Mouse (Mus musculus): ENCODE results near the gene Fabp3. TPM values are rescaled to one million over a fixed set of nuclear protein-coding genes. Genes with fewer than 3 reads are reported as not detected.
A peak's percentile ranks its signal among the peaks of the same experiment; 100 is the strongest.

The Fabp3 gene
- total and polyA plus RNA-seq, 2 experiments from 2014 or later = 131 to 410 TPM

DNA sequence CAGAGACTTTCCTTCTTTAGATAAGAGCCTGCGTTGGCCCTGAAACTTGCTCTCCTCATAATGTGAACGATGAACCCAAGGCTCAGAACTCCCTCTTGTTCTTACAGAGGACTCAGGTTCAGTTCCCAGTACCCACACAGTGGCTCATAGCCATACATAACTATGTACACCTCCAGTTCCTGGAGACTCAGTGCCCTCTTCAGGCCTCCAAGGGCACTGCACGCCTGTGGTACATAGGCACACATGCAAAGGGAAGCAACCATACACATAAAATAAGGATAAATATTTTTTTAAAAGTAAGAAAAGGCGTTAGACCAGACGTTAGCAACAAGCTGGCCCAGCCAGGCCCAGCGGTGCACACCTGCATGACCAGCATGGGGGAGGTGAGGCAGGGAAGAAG is 41.3 kb downstream of the Fabp3 start:
- 97% methylated on average over 6 of the region's 6 CpGs for WGBS
- Histone ChIP-seq H3K36me3 (ENCODE audit: insufficient read depth, low read length) (peaks cover 48% of the 10 kb centered on the region), H3K9ac (replicated peaks; ENCODE audit: low read length) (no peak overlapping the region), H3K4me2 (ENCODE audit: low read depth, low read length) (no peak overlapping the region), H3K27me3 (ENCODE audit: insufficient read depth, low read length) (no peaks in the 10 kb centered on the region), H3K27ac (no peak overlapping the region), H3K4me3 (ENCODE audit: low read length) (no peak overlapping the region), H3K9me3 (ENCODE audit: low read length) (no peaks in the 10 kb centered on the region), H3K4me1 (ENCODE audit: insufficient read depth, low read length) (no peaks in the 10 kb centered on the region)
- peak; percentile 43 for TF ChIP-seq CTCF (IDR thresholded peaks at IDR 0.05; ENCODE audit: low read depth)
- ATAC-seq (no peak), DNase-seq (ENCODE audit: low spot score) (peak; percentile 9)

DNA sequence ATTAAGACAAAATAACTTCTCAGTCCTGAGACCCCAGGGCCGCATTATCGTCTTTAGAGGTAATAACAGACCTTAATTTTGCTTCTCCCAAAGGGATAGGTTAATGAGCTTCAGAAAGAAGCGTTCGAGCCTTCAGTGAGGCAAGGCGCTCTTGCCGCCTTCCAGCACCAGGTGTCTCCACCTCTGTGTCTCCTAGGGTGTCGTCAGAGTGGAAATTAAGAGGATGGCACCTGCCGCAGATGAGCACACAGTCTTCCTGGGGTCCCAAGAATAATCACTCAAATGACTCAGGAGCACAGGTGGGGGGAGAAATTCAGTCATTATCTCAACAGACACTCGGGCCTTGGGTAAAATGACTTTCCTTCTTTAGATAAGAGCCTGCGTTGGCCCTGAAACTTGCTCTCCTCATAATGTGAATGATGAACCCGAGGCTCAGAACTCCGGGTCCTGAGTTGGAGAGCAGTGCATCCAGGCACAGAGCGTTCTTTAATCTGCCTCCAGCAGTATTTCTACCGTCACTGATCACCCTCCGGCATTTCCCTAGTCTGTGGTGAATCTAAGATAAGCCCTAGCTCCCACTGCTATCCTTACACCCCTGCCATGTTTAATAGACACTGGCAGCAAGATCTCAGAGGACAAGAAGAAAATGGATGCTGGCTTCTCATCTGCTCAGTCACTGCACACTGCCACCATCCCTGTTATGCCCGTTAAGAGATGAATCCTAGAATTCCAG is 42.5 kb downstream of the Fabp3 start:
- ATAC-seq (peak; percentile 32; the same call in 1 of the 2 replicates), DNase-seq (ENCODE audit: low spot score) (peak; percentile 48)
- 80% methylated on average over 16 of the region's 16 CpGs for WGBS
- no peaks in the 10 kb centered on the region for H3K27me3 ChIP-seq (ENCODE audit: insufficient read depth, low read length)
- H3K4me3 ChIP-seq (ENCODE audit: low read length) = no peak overlapping the region
- no peak overlapping the region for H3K9ac ChIP-seq (replicated peaks; ENCODE audit: low read length)
- no peaks in the 10 kb centered on the region for H3K9me3 ChIP-seq (ENCODE audit: low read length)
- H3K4me2 ChIP-seq (ENCODE audit: low read depth, low read length) = no peak overlapping the region
- H3K27ac ChIP-seq = no peak overlapping the region
- no peaks in the 10 kb centered on the region for H3K4me1 ChIP-seq (ENCODE audit: insufficient read depth, low read length)
- H3K36me3 ChIP-seq (ENCODE audit: insufficient read depth, low read length) = peaks cover 42% of the 10 kb centered on the region
- TF ChIP-seq CTCF (IDR thresholded peaks at IDR 0.05; ENCODE audit: low read depth) = peak; percentile 37; the same call in 1 of the 2 replicates

DNA sequence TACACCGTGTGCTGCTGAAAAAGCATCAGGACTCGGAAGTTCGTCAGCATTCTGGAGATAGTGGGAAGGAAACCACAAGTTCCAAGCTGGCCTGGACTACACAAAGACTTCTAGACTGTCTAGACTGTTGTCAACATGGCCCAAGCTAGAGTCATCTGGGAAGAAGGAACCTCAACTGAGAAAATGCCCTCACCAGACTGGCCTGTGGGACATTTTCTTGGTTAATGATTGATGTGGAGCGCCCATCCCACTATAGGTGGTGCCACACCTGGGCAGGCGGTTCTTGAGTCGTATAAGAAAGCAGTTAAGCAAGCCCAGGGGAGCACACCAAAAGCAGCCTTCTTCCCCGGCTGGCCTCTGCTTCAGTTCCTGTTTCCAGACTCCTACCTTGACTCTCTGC is 44.2 kb downstream of the Fabp3 start:
- no peaks in the 10 kb centered on the region for H3K9me3 ChIP-seq (ENCODE audit: low read length)
- ATAC-seq = no peak
- no peak for TF ChIP-seq CTCF (IDR thresholded peaks at IDR 0.05; ENCODE audit: low read depth)

DNA sequence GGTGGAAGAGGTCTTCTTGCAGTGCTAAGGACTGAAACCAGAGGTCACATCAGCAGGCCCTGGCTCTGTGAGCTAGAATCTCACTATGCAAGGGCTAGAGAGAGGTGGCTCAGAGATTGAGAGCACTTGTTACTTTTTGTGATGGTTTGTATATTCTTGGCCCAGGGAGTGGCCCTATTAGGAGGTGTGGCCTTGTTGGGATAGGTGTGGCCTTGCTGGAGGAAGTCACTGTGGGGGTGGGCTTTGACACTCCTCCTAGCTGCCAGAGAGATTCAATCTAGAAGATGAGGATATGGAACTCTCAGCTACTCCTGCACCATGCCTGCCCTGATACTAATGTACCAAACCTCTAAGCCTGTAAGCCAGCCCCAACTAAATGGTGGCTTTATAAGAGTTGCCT is 49.6 kb downstream of the Fabp3 start:
- Histone ChIP-seq H3K9ac (replicated peaks; ENCODE audit: low read length) (no peak overlapping the region), H3K4me2 (ENCODE audit: low read depth, low read length) (no peak overlapping the region), H3K4me3 (ENCODE audit: low read length) (no peak overlapping the region), H3K27ac (no peak overlapping the region), H3K4me1 (ENCODE audit: insufficient read depth, low read length) (peaks cover 17% of the 10 kb centered on the region; the same call in 1 of the 2 replicates), H3K36me3 (ENCODE audit: insufficient read depth, low read length) (0 out of 2 replicates have a peak, but pooled peaks cover 6% of the 10 kb centered on the region), H3K9me3 (ENCODE audit: low read length) (no peaks in the 10 kb centered on the region), H3K27me3 (ENCODE audit: insufficient read depth, low read length) (no peaks in the 10 kb centered on the region)
- DNase-seq (ENCODE audit: low spot score) (no peak), ATAC-seq (no peak)
- no peak for TF ChIP-seq CTCF (IDR thresholded peaks at IDR 0.05; ENCODE audit: low read depth)

More for the DNA sequence above, 44.2 kb downstream of the Fabp3 start:
- Histone ChIP-seq H3K4me1 (ENCODE audit: insufficient read depth, low read length) (no peaks in the 10 kb centered on the region), H3K4me3 (ENCODE audit: low read length) (no peak overlapping the region), H3K9ac (replicated peaks; ENCODE audit: low read length) (no peak overlapping the region), H3K27me3 (ENCODE audit: insufficient read depth, low read length) (no peaks in the 10 kb centered on the region), H3K4me2 (ENCODE audit: low read depth, low read length) (no peak overlapping the region), H3K36me3 (ENCODE audit: insufficient read depth, low read length) (peaks cover 37% of the 10 kb centered on the region), H3K27ac (no peak overlapping the region)
- DNase-seq (ENCODE audit: low spot score) = no peak
- 93% methylated on average over 7 of the region's 7 CpGs for WGBS

DNA sequence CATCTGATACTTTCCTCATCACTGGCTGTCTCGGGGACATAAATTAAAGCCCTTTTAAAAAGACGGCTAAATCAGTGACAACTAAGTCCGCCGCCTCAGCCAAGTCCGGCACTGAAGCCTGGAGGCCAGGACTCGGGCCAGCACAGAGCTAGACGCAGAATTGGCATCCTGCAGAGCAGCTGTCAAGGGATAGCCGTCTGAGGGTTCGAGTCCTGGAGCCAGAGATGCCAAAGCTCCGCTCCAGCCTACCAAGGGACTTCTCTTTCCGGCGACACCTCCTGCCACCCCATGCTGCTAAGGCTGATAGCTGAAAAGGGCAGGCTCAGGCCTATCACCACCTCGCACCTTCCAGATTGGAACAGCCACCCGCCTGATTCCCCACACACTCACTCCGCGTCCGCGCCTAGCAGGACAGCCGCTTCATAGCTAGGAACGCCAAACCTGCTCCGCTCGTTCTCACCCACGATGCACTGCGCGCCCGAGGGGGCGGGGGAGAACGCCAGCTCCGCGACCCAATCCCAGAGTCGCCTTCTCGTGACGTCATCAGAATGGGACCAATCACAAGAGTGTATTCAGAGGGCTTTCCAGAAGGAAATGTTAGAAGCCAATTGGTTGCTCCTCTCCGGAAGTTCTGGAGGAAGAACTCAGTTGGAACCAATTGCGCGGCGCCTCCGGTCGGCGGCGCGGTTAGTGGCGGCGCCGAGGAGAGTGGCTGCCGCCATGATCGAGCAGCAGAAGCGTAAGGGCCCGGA is 51.3 kb downstream of the Fabp3 start, which contains the start of the genes Zcchc17 and Snrnp40:
Gene Zcchc17, minus strand, starts transcription at position 458 of the 752 bp plus-strand sequence.
Gene Snrnp40, plus strand, starts transcription at position 647 of the 752 bp plus-strand sequence.
- peak within 1 kb of the TSS; percentile 85 for H3K4me2 ChIP-seq (ENCODE audit: low read depth, low read length)
- peak within 1 kb of the TSS; percentile 91 for H3K27ac ChIP-seq
- under 1% methylated on average over 49 of the region's 49 CpGs for WGBS
- peak within 1 kb of the TSS; percentile 87 for H3K9ac ChIP-seq (replicated peaks; ENCODE audit: low read length)
- peaks cover 5% of the 10 kb centered on the region; the same call in 1 of the 2 replicates for H3K36me3 ChIP-seq (ENCODE audit: insufficient read depth, low read length)
- peak; percentile 99 for ATAC-seq
- H3K9me3 ChIP-seq (ENCODE audit: low read length) = no peaks in the 10 kb centered on the region
- H3K27me3 ChIP-seq (ENCODE audit: insufficient read depth, low read length) = no peaks in the 10 kb centered on the region
- peaks cover 17% of the 10 kb centered on the region; the same call in 1 of the 2 replicates for H3K4me1 ChIP-seq (ENCODE audit: insufficient read depth, low read length)
- TF ChIP-seq CTCF (IDR thresholded peaks at IDR 0.05; ENCODE audit: low read depth) = peak; percentile 38
- peak; percentile 100 for DNase-seq (ENCODE audit: low spot score)
- H3K4me3 ChIP-seq (ENCODE audit: low read length) = peak within 1 kb of the TSS; percentile 81

DNA sequence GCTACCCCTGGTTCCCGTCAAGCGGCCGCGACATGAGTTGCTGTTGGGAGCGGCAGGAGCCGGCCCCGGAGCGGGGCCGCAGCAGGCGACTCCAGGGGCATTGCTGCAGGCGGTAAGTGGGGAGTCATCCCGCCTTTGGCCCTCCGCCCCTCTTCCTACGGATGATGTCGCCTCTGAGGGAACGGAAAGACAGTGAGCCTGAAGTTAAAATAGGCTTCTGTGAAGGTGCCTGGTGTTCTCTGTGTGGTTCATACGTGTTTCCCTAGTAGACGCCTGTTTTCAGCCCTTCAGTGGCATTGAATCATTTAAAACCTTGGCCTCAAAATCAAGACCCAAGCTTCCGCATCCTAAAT is 51.8 kb downstream of the Fabp3 start:
- Histone ChIP-seq H3K4me1 (ENCODE audit: insufficient read depth, low read length) (peaks cover 17% of the 10 kb centered on the region; the same call in 1 of the 2 replicates), H3K27me3 (ENCODE audit: insufficient read depth, low read length) (no peaks in the 10 kb centered on the region), H3K9me3 (ENCODE audit: low read length) (no peaks in the 10 kb centered on the region), H3K9ac (replicated peaks; ENCODE audit: low read length) (peak overlapping the region; percentile 87), H3K27ac (peak overlapping the region; percentile 85), H3K36me3 (ENCODE audit: insufficient read depth, low read length) (peaks cover 10% of the 10 kb centered on the region; the same call in 1 of the 2 replicates), H3K4me3 (ENCODE audit: low read length) (peak overlapping the region; percentile 81), H3K4me2 (ENCODE audit: low read depth, low read length) (peak overlapping the region; percentile 79)
- DNase-seq (ENCODE audit: low spot score) (no peak), ATAC-seq (no peak; the same call in 1 of the 2 replicates)
- WGBS = under 1% methylated on average over 19 of the region's 19 CpGs
- no peak for TF ChIP-seq CTCF (IDR thresholded peaks at IDR 0.05; ENCODE audit: low read depth)

Other genes starting within 250 kb of the Fabp3 start
- 82.6 and 93.4 TPM in 2 replicates for gene Pef1, start 206.0 kb upstream of the Fabp3 start, total RNA-seq (2014; rRNA removed)
- gene Pef1, start 206.0 kb upstream of the Fabp3 start, polyA plus RNA-seq (2015; fragmentation: Nextera tagmentation; extraction: Ambion mirVana) = 59.8 and 62.0 TPM in 2 replicates
- 16.9 and 24.2 TPM in 2 replicates for gene Hcrtr1, start 169.2 kb upstream of the Fabp3 start, total RNA-seq (2014; rRNA removed)
- 11.3 and 12.1 TPM in 2 replicates for gene Hcrtr1, start 169.2 kb upstream of the Fabp3 start, polyA plus RNA-seq (2015; fragmentation: Nextera tagmentation; extraction: Ambion mirVana)
- gene Tinagl1, start 133.5 kb upstream of the Fabp3 start, total RNA-seq (2014; rRNA removed) = 15.1 and 15.5 TPM in 2 replicates
- gene Tinagl1, start 133.5 kb upstream of the Fabp3 start, polyA plus RNA-seq (2015; fragmentation: Nextera tagmentation; extraction: Ambion mirVana) = 7.2 and 7.6 TPM in 2 replicates
- 0.68 and 2.0 TPM in 2 replicates for gene Gm853, start 86.2 kb upstream of the Fabp3 start, total RNA-seq (2014; rRNA removed)
- 1.3 and 1.8 TPM in 2 replicates for gene Gm853, start 86.2 kb upstream of the Fabp3 start, polyA plus RNA-seq (2015; fragmentation: Nextera tagmentation; extraction: Ambion mirVana)
- 17.1 and 18.7 TPM in 2 replicates for gene Serinc2, start 29.4 kb upstream of the Fabp3 start, total RNA-seq (2014; rRNA removed)
- gene Serinc2, start 29.4 kb upstream of the Fabp3 start, polyA plus RNA-seq (2015; fragmentation: Nextera tagmentation; extraction: Ambion mirVana) = 17.8 and 19.2 TPM in 2 replicates
- gene Gm10570, start 79 bp downstream of the Fabp3 start, total RNA-seq (2014; rRNA removed) = 4.5 and 6.8 TPM in 2 replicates
- gene Gm10570, start 79 bp downstream of the Fabp3 start, polyA plus RNA-seq (2015; fragmentation: Nextera tagmentation; extraction: Ambion mirVana) = 1.3 and 1.7 TPM in 2 replicates
- 23.9 and 31.4 TPM in 2 replicates for gene Zcchc17, start 51.3 kb downstream of the Fabp3 start, total RNA-seq (2014; rRNA removed)
- gene Zcchc17, start 51.3 kb downstream of the Fabp3 start, polyA plus RNA-seq (2015; fragmentation: Nextera tagmentation; extraction: Ambion mirVana) = 93.2 and 101 TPM in 2 replicates
- 57.9 and 74.2 TPM in 2 replicates for gene Snrnp40, start 51.5 kb downstream of the Fabp3 start, total RNA-seq (2014; rRNA removed)
- 84.5 and 88.9 TPM in 2 replicates for gene Snrnp40, start 51.5 kb downstream of the Fabp3 start, polyA plus RNA-seq (2015; fragmentation: Nextera tagmentation; extraction: Ambion mirVana)